In the genomic region with DNA sequence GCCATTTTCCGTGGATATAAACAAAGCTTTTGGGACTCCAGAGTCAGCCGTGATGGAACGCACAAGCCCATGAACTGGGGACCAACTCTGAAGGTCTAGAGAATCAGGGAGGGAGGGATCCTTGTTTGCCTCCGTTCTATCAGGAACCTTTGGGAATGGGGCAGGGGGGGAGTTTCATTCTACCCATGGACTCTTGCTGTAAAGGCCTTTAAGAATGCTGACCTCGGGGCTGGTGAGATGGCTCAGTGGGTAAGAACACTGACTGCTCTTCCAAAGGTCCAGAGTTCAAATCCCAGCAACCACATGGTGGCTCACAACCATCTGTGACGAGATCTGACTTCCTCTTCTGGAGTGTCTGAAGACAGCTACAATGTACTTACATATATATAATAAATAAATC, we compare ENCODE assay signal across 11 mouse cellular contexts. TPM values are rescaled to one million over a fixed set of nuclear protein-coding genes. Genes with fewer than 3 reads are reported as not detected.
"Had no signal": no experiment of that assay in that cellular context is flagged by ENCODE, and none has a peak within 500 bp of the region (broad histone marks: within the 10 kb centered on the region; RNA-seq: fewer than 3 reads in every experiment).

No protein-coding gene starts in this region.

RNA-seq across cellular contexts. Expression of a gene that starts 21.6 kb away (rescaled TPM):
- total RNA-seq: neutrophil, adult 5-6 weeks had no signal
- polyA plus RNA-seq: neural tube, embryonic 12.5 days; neural tube, embryonic 13.5 days; neural tube, embryonic 14.5 days; neural tube, embryonic 15.5 days; small intestine, adult 2 months; spleen, adult 2 months; stomach, embryonic 14.5 days; stomach, embryonic 15.5 days; stomach, embryonic 16.5 days; stomach, postnatal 0 days had no signal

RNA-seq across cellular contexts. Expression of a gene that starts 45.5 kb away (rescaled TPM):
- total RNA-seq: neutrophil, adult 5-6 weeks had no signal
